Mouse (Mus musculus) lung, postnatal 36 days (tissue): Measurements from ENCODE around the gene Hapln2.

Source experiments
- DNase-seq: peaks from one replicate; pipeline ENCODE4 v3.0.0; 2022; ENCODE audit warnings: mixed read lengths

The Hapln2 gene

DNA sequence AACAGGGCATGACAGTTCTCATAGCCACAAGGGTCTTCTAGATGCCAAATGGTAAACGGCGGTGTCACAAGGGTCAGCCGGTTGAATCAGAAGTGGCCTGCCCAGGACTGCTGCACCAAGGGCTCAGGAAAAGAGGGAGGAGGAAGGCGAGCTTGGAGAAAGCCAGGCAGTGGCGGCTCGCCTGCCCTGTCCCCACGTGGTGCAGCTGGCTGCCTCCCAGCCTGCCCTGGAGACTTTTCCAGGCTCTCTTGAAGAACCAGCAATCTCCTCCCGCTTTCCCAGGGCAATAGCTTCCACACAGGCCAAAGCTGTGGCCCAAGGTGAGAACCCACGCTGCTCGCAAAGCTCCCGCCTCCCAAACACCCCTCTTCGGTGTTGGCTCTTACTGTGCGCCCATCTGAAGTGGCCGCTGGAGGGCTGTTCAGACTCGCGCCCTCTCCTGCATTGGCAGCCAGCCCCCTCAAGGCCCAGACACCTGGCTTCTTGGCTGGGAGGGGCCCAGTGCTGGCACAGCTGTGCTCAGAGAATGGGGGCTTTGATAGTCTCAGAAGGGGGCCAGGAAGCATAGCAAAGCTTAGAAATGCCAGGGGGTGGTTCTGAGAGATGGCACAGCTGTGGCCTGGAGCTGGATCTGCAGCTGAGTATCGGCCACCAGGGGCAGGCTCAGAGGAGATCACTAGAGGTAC is 24.9 kb downstream of the Hapln2 start:
- peak; percentile 75 for DNase-seq

DNA sequence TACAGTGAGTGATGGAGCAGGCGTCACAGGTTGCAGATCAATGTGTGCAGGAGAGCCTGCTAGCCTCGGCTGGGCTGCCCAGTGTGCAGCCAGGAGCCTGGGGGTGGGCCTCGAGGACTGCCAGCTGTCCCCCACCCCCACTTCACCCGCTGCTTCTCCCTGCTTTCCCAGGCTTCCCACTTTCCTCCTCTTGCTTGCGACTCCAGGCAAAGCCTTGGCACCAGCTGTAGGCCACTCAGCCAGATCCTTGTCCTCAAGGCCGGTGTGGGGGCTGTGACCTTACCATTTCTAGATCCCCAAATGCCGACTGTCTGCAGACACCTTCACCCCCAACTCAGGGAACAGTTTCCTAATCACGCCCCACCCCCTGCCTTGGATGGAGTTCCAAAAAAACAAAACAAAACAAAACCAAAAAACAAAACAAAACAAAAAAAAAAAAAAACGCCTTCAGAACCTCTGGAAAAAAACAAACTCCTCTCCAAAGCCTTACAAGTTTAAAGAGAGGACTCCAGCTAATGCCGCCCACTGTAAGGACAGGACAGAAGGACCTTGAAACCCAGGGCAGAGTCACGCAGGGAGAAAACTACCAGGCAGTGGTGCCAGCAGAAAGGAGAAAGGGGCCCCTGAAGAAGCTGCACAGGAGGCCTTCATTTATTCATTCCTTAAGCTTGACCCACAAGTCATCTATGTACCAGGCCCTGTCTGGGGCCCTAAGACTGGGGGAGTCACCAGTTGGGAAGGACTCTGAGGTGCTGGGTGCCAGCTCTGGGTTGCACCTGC is 26.4 kb downstream of the Hapln2 start:
- DNase-seq = no peak

DNA sequence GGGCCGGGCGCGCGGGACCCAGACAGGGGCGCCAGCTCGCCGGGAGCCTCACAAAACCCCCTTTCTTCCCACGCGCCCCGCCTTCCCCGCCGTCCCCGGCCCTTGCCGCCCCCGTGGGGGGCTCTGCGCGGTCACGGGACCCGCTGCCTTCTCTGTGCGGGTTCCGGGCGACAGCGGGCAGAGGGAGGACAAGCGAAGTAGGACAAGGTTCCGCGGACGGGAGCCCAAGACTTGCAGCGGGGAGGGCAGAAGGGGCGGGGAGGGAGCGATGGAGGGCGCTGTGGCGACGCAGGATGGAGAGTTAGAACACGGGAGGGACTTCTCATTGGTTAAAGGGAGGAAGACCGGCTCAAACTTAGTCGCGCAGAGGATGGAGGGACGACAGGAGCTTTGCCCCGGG is 27.2 kb downstream of the Hapln2 start, which contains the start of gene Bcan:
Gene Bcan, minus strand, starts transcription at position 50 of the 400 bp plus-strand sequence.
- no peak for DNase-seq

DNA sequence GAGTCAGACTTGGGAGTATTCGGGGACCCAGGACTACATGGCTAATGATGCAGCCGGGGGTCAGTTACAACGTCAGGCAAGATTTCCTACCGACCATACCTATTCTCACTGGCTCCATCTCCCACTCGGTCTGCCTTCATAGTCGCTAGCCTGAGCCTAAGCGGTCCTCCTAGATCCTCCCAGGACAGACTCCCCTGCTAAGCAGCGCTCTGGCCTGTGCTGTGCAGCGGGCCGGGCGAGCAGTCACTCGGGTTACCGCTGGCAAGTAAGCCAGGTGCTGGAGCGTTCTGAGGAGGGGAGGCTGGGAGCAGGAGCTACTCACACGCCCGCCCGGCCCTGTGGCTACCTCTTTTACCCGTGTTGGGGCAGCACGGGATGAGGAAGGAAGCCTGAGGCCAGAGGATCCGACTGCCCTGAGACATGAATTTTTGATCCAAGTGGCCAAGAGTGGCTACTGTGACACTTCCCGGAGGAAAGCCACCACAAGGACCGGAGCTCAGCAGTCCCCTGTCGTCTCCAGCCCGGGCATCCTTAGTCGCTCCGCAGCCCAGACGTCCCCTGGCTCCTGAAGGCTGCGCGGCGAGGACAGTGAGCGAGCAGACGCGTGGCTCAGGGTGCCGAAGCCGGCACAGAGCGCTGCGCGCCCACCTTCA is 28.0 kb downstream of the Hapln2 start:
- no peak for DNase-seq

DNA sequence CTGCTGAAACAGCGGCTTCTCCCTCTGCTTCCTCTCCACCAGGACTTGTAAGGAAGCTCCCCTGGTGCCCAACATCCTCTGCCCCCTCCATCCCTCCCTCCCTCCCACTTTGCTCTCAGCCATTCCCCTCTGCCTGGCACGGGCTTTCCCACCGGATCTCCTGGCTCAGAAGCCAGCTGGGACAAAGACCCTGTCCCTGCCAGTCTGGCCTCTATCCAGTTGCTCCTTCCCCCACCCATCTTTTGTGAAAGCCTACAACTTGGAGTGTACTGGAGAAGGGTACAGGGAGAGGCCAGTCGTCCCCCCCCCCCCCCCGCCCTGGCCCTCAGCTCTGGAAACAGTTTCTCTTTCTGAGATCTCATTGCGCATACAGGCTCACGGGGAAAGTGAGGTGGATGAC is 28.6 kb downstream of the Hapln2 start:
- no peak for DNase-seq

DNA sequence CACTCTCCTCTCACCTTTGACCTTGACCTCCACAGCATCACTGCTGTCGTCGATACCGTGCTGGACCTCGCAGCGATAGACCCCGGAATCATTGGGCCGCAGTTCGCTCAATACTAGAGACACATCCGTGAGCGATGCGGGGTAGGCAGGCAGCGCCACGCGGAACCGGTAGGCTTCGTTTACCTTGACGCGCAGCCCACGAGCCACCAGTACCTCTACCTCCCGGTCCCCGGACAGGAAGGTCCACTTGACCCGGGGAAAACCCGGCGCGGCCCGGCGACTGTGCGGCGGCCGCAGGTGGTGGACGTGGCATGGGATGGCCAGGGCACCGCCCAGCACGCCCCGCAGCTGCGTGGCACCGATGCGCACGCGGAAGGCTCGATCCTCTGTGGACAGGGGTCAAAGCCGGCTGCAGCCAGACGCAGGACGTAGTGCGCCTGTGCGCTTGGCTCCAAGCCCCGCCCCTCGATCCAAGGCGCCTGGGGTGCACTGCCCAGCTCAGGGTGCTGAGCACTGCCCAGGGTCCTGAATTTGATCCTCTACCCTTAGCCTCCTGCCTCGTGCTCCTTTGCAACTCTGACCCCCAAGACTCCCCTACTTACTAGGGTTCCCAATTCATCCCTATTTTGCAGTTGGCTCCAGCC is 30.3 kb downstream of the Hapln2 start:
- DNase-seq = peak; percentile 30

DNA sequence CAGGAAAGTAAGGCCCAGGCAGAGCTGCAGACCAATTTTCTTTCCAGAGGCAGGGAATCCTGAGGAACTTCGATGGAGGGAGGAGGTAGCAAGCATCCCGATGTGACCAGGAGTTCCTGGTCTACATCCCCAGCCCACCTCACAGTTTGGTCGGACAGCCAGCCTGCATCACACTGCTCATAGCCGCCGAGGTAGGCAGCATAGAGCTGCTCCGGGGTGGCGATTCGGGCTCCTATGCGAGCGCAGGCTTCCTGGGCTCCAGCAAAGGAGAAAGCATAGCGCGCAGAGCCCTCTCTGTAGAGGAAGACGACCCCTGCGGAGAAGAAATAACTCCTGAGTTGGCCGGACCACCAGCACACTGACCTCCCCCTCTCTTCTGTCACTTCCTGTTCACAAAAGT is 31.0 kb downstream of the Hapln2 start:
- no peak for DNase-seq

DNA sequence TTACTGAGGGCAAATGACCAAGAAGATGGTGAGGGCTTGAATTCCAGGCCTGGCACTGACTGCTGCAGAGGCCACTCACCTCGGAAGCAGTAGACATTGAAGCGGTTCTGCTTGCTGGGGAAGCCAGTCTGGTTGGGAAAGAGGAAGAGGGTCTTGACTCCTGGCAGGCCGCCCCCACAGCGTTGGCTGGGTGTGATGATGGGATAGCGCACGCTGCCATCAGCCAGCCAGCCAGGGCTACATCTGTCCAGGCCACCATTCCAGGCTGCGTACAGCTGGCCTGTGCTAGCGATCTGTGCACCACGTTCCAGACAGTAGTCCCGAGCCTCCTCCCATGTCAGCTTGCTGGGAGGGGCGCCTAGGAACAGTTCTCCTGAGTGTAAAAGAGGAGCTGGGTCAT is 32.1 kb downstream of the Hapln2 start:
- DNase-seq = no peak

DNA sequence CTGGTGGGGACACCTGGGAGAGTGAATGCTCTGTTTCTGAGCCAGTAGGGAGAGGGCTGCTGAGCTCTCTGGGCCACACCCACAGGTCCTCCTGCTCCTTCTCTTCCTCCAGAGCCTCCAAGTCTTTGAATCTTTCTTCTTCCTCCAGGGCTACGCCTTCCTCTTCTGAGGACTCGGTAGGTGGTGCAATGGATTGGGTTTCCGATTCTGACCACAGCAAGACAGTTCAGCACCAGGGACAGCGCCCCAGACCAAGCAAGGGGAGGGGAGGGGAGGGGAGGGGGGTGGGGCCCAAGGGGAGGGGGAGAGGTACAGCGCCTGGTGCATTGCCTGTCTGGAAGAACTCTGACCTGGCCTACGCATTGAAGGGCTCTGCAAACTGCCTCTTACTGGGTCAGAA is 33.9 kb downstream of the Hapln2 start:
- peak; percentile 35 for DNase-seq

DNA sequence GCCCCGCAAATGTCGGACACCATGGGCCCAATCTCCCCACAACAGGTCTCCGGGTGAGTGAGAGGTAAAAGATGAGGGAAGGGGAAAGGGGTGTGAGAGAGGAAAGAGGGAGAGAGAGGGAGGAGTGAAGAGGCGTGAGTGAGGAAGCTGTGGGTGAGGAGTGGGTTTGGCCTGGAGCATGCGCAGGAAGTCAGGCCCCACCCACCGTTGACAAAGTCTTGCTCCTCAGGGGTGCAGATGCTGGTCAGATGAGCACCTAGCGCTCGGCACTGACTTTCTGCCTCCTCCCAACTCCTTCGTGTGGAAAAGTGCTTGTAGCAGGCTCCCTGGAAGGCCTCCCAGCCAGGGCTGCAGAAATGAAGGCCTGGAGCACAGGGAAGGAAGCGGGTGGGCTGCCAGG is 37.4 kb downstream of the Hapln2 start:
- no peak for DNase-seq

DNA sequence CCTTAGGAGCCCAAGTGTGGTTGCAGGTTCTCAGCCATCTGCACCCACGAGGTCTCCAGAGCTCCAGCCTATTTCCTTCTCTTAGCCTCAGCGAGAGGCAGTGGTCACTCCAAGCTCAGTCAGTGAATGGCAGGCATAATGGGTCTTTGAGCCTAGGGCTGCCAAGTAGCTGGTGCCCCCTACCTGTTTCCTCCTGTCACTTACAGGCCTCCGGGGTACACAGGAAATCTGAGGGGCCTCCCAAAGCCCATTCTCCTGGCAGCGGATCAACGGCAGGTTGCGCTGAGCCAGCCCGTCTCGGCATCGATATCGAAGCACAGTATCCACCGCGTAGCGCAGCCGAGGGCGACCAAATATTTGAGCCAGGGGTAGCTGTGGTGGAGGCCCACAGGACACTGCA is 39.3 kb downstream of the Hapln2 start:
- DNase-seq = no peak

DNA sequence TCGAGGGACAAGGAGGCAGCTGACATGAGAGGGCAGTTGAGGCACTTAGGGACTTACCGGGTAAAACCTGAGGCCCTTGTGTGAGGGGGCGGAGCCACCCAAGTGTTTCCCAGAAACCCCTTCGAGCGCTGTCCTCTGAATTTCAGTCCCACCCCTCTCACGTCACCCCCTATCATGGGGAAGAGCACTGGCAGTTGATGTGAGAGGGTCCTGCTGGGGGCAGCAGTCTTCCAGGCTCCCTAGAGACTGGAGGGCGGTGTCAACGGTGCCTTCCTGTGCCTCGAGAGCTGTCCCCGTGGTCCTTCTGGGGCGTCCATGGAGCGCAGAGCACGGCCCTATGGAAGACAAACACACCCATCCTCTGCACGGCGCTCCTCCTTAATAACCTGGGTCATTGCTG is 39.8 kb downstream of the Hapln2 start:
- peak; percentile 47 for DNase-seq

DNA sequence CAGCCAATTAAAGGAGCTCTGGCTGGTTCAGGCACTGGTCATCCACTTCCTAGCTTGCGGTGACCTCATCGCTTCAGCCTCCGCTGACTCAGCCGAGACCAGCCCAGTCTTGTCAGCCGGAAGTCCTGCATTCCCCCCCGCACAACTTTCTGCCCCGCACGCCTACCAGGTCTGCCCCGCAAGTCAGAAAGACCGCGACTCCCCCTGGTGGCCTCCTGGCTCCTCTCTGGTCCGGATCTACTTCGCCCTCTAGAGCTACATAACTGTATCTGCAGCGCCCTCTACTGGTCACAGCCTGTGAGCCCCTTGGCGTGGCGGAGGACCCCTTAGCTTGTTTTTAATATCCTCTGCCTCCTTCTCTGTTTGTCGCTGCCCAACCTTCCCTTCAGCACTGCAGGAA is 40.5 kb downstream of the Hapln2 start:
- peak; percentile 99 for DNase-seq

DNA sequence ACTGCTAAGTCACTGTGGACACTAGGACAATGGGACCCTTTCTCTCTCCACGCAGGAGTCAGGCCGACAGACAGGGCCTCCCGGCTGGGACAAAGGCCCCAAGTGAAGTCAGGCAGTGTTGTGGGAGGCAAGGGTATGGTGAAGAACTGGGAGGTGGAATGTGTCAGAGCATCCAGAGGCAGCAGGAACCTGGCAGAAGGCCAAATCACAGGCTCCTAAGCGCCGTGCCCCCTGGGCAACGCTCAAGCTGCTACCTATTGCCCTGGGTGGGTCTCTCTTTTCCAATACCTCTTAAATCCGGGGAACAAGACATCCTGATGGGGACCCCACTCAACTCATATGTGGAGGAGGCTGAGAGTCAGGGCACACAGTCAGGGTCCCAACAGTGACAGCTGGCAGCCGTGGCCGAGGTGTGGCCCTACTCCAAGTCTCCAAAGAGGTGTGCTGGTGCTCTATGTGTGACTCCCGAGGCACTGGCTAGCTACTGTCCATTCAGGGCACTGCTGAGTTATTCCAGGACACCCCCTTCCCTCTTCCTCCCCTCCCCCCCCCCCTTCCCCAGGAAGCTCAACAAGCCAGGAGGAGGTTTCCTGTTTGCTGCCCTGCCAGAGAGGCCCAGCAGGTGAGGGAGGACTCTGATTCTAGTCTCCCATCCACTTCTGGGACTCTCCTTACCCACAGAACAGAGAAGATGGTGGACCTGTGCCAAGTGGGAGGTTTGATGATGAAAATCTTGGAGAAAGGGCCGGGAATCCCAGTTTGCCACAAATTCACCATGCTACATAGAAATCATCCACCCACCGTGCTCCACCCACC is 41.7 kb downstream of the Hapln2 start:
- DNase-seq = no peak

DNA sequence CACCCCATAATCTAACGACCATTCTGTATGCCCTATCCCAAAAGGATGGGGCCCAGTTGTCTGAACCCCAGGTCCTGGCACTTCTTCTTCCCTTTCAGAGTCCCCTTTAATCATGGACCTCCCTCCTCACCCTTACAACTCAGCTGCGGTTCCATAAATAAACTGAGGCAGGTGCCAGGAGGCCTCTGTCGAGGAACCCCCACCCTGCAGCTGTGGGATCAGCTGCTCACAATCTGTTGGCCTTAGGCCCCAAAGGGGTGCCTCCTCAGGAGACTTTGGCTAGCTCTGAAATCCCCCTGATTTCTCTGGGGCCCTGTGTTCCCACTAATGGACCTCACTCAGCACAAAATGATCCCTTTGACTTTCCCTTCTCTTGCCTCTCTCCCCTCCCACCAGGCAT is 43.3 kb downstream of the Hapln2 start:
- DNase-seq = no peak

DNA sequence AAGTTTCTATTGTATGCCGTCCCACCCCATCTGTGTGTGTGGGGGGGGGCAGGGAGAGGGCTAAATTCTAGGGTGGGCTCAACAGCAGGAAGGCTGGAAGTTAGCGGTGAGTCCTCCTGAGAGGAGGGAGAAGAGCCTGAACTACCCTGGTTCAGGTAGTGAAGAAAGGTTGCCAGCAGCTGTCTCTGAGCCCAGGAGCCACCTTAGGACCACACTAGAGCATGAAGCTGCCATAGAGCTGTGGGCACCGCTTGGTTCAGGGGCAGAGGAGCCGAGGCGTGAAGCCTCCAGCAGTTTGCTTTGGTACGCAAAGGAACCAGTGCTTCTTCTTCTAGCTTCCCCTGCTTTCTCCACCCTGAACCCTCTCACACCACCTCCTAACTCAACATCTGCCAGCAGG is 43.8 kb downstream of the Hapln2 start:
- no peak for DNase-seq

DNA sequence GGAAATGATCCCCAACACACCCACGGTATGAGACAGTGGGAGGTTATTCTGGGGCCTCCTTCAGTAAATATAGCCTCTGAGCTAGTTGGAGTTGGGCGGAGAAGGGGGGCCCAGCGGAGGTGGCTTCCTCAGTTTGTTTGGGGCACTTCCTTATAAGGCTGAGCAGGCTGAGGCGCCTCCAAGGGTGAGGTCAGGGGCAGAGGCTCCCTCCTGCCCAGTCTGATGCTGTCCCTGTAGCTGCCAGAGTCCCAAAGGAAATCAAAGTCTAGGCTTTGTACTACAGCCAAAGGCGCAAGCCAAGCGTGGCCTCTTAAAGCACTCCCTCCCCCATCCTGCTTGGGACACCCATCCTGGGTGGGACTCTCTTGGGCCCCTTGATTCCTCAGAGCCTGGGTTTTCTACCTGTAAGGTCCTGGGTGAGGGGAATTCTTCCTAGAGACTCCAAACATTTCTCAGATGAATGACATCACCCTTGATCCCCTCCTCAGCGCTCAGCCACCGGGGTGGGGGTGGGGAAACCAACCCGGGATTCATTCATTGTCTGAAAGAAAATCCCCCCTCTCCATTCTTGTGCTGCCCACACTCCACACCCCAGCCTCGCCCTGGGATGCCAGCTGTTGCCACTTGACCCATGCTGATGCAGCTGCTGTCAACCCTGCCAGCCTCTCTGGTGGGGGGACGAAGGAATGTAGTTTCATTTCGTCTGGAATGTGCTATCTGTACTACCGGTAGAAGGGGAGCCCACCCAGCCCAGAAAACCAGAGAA is 44.4 kb downstream of the Hapln2 start:
- peak; percentile 89 for DNase-seq

DNA sequence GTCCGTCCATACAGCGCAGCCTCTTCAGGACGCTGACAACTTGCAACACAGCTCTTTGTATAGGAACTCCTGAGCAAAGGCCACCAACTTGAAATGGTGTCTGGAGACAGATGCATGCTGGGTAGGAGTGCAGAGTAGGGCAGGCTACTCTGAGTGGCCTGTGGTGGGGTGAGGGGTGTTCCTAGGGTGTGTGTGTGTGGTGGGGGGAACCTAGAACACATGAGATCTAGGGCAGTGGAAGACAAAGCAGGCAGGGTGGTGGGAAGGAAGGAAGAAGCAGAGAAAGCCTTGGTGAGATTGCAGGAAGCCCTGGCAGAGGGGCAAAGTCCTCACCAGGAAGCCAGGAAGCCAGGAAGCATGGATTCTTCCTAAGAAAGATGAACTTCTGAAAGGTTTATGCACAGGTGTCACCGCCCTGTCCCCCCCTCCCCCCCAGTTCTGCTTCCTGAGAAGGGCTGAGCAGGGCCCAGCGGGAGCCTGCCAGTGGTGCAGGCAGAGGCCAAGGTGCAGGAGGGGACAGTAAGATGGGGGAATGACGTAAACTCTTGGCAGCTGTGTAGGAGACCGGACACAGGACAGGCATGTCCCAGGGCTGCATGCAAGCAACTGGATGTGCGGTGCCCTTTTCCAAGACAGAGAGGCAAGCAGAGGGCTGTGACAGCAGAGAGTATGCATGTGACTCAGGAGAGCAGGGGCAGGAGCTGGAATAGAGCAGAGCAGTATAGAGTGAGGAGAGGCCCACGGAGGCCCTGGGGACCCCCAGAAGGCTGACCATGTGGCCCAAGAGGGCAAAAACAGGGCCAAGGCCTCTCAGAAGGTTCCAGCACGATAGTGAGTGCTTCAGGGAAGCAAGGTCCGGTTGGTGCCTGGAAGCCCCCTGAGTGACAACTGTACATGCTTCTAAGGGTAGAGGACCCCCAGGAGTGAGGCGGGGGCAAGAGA is 45.2 kb downstream of the Hapln2 start:
- peak; percentile 87 for DNase-seq

DNA sequence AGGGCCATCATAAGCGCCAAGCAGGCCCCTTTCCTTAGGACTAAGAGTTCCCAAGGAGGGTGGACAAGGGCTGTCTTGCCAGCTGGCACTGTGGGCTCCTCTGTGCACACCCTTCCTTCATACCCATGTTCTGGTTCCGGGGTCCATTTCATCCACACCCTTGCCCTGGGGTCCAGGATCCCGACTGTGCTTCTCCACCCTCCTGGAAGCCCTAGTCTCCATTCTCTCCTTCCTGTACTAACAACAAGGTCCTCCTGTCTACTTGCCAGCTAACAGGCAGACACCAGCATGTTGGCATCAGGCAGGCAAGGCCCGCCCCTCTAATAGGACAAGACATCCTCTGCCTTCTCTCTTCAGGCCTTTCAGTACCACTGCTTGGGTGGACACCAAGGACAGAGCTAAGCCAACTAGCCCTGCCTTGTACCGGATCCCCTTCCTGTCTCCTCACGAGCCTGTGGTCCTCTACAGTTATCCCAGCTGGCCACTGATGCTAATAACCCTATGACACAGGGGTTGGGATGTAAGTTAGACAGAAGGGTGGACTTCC is 46.1 kb downstream of the Hapln2 start:
- peak; percentile 65 for DNase-seq

DNA sequence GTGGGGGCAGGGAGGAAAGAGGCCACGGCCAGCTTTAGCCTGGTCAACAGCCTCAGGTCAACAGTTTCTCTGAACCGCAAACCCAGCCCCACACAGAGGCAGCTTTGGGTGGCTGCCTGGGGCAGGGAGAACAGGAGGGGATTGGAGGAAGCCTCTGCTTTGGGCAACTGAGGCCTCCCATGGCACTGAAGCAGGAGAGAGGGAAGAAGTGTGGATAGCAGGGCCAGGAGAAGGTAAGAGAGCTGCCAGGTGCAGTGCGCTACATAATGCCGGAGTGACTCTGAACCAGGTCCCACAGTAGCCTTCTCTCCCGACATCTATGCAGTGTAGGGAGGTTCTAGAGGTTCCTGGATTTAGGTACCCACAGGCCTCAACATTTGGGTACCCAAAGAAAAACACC is 46.7 kb downstream of the Hapln2 start:
- no peak for DNase-seq
